Mouse (Mus musculus): ENCODE measurements at regions not wholly inside any gene's neighbourhood (a gene's known extent, or its start where the extent isn't known, plus 50 kb on each side); places are given as distances from the start of the nearest gene placed in this dataset.
A peak's percentile ranks its signal among the peaks of the same experiment; 100 is the strongest.
"Not testable (repeated sequence)": the region's sequence is repeated elsewhere in the genome, so short reads cannot be mapped to it uniquely, and the experiment has no call there.

- no peak for DNase-seq (ENCODE audit: low spot score)
- H3K27ac ChIP-seq (replicated peaks) = no peak overlapping the region
- no peaks in the 10 kb centered on the region for H3K27me3 ChIP-seq (ENCODE audit: low read depth, poor library complexity, severe bottlenecking)
- peaks cover 44% of the 10 kb centered on the region for H3K4me1 ChIP-seq
- H3K36me3 ChIP-seq = no peaks in the 10 kb centered on the region
- WGBS = 88% methylated on average over 11 of the region's 11 CpGs
- H3K9me3 ChIP-seq (replicated peaks) = no peaks in the 10 kb centered on the region
- no peak overlapping the region for H3K4me3 ChIP-seq
Measured at GRCm38 (mm10) chr17:29430401-29430800, 60.2 kb upstream of the Pim1 start.

DNA sequence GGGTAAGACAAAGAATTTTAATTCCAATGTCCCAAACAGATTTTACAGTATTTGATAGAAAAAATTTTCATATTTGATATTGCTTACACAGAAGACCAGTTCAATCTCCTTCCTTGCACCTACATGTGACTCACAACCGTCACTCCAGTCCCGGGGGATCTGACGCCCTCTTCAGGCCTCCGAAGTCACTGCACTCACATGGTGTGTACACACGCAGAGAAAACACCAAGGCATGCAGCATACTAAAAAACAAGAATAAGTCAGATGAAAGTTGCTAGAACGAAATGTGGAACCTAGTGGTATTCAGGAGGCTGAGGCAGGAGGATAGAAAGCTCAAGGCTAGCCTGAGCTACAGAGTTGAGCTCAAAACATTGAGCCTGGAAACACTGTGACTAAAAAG is 59.7 kb upstream of the Pim1 start:
- no peak for DNase-seq (ENCODE audit: low spot score)
- peak overlapping the region; percentile 38; the same call in 1 of the 2 replicates for H3K27ac ChIP-seq (replicated peaks)
- H3K36me3 ChIP-seq = no peaks in the 10 kb centered on the region
- no peaks in the 10 kb centered on the region for H3K9me3 ChIP-seq (replicated peaks)
- no peak overlapping the region for H3K4me3 ChIP-seq
- H3K27me3 ChIP-seq (ENCODE audit: low read depth, poor library complexity, severe bottlenecking) = no peaks in the 10 kb centered on the region
- 95% methylated on average over 6 of the region's 6 CpGs for WGBS
- peaks cover 44% of the 10 kb centered on the region for H3K4me1 ChIP-seq

DNA sequence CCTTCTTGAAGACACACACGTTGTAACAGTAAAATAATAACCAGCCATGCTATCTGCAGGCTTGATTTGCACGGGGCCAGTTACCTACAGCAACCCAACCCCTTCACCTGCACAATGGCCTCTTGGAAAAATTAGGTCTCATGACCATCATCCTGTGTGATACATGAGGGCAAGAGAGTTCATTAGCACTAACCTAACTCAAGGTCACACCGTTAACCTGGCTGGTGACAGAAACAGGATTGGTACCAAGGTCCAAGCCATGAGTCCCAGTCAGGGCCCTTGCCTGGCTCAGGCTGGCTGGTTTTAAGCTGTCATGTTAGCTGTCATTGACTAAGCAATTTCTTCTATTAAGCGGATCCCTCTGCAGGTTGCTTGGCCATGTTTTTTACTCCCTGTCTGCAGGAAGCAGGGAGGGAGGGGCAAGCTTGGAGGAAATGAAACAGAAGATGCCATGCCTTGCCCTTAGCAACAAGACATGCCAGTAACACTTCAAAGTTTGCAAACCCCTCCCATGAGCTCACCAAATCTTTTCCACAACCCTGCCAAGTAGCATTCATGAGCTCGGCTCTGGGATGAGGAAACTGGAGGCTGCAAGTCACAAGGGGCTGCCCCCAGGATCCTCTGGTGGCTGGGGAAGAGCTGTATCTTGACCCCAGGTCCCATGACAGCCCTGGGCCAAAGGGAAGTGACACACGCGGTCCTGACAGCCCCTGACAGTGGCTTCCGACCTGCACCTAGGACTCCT is 58.8 kb upstream of the Pim1 start:
- DNase-seq (ENCODE audit: low spot score) = no peak
- no peaks in the 10 kb centered on the region for H3K36me3 ChIP-seq
- H3K4me3 ChIP-seq = no peak overlapping the region
- peak overlapping the region; percentile 60 for H3K27ac ChIP-seq (replicated peaks)
- no peaks in the 10 kb centered on the region for H3K27me3 ChIP-seq (ENCODE audit: low read depth, poor library complexity, severe bottlenecking)
- H3K9me3 ChIP-seq (replicated peaks) = no peaks in the 10 kb centered on the region
- WGBS = 67% methylated on average over 8 of the region's 8 CpGs
- peaks cover 47% of the 10 kb centered on the region for H3K4me1 ChIP-seq

- H3K9me3 ChIP-seq (replicated peaks) = no peaks in the 10 kb centered on the region
- DNase-seq (ENCODE audit: low spot score) = no peak
- H3K27ac ChIP-seq (replicated peaks) = peak overlapping the region; percentile 60
- H3K36me3 ChIP-seq = no peaks in the 10 kb centered on the region
- peaks cover 57% of the 10 kb centered on the region for H3K4me1 ChIP-seq
- no peak overlapping the region for H3K4me3 ChIP-seq
- H3K27me3 ChIP-seq (ENCODE audit: low read depth, poor library complexity, severe bottlenecking) = no peaks in the 10 kb centered on the region
- WGBS = 95% methylated on average over 8 of the region's 8 CpGs
Measured at GRCm38 (mm10) chr17:29432666-29433065, 57.9 kb upstream of the Pim1 start.

- H3K4me3 ChIP-seq = no peak overlapping the region
- DNase-seq (ENCODE audit: low spot score) = no peak
- H3K9me3 ChIP-seq (replicated peaks) = no peaks in the 10 kb centered on the region
- H3K4me1 ChIP-seq = peaks cover 57% of the 10 kb centered on the region
- 88% methylated on average over 8 of the region's 8 CpGs for WGBS
- peak overlapping the region; percentile 60 for H3K27ac ChIP-seq (replicated peaks)
- no peaks in the 10 kb centered on the region for H3K36me3 ChIP-seq
- H3K27me3 ChIP-seq (ENCODE audit: low read depth, poor library complexity, severe bottlenecking) = no peaks in the 10 kb centered on the region
Measured at GRCm38 (mm10) chr17:29433370-29433769, 57.2 kb upstream of the Pim1 start.

GRCm38 (mm10) chr17:29434074-29434944 is 56.2 kb upstream of the Pim1 start:
- peaks cover 65% of the 10 kb centered on the region for H3K4me1 ChIP-seq
- H3K27me3 ChIP-seq (ENCODE audit: low read depth, poor library complexity, severe bottlenecking) = no peaks in the 10 kb centered on the region
- no peak overlapping the region for H3K4me3 ChIP-seq
- H3K27ac ChIP-seq (replicated peaks) = peak overlapping the region; percentile 60
- 86% methylated on average over 20 of the region's 20 CpGs for WGBS
- H3K9me3 ChIP-seq (replicated peaks) = no peaks in the 10 kb centered on the region
- DNase-seq (ENCODE audit: low spot score) = no peak
- H3K36me3 ChIP-seq = no peaks in the 10 kb centered on the region

GRCm38 (mm10) chr17:29435345-29436006 is 55.1 kb upstream of the Pim1 start:
- Histone ChIP-seq H3K4me1 (peaks cover 75% of the 10 kb centered on the region), H3K27ac (replicated peaks) (peak overlapping the region; percentile 30; the same call in 1 of the 2 replicates), H3K4me3 (no peak overlapping the region), H3K9me3 (replicated peaks) (no peaks in the 10 kb centered on the region), H3K27me3 (ENCODE audit: low read depth, poor library complexity, severe bottlenecking) (no peaks in the 10 kb centered on the region; the same call in 1 of the 2 replicates), H3K36me3 (no peaks in the 10 kb centered on the region)
- DNase-seq (ENCODE audit: low spot score) = no peak
- 94% methylated on average over 9 of the region's 9 CpGs for WGBS

- DNase-seq (ENCODE audit: low spot score); H3K36me3 ChIP-seq; H3K27me3 ChIP-seq (ENCODE audit: low read depth, poor library complexity, severe bottlenecking); H3K9me3 ChIP-seq (replicated peaks): not testable (repeated sequence)
- WGBS = 74% methylated on average over 9 of the region's 9 CpGs
- Histone ChIP-seq H3K4me3 (peak overlapping the region; percentile 55), H3K27ac (replicated peaks) (peak overlapping the region; percentile 91), H3K4me1 (peaks cover 77% of the 10 kb centered on the region)
Measured at GRCm38 (mm10) chr17:29436484-29436870, 54.1 kb upstream of the Pim1 start.

DNA sequence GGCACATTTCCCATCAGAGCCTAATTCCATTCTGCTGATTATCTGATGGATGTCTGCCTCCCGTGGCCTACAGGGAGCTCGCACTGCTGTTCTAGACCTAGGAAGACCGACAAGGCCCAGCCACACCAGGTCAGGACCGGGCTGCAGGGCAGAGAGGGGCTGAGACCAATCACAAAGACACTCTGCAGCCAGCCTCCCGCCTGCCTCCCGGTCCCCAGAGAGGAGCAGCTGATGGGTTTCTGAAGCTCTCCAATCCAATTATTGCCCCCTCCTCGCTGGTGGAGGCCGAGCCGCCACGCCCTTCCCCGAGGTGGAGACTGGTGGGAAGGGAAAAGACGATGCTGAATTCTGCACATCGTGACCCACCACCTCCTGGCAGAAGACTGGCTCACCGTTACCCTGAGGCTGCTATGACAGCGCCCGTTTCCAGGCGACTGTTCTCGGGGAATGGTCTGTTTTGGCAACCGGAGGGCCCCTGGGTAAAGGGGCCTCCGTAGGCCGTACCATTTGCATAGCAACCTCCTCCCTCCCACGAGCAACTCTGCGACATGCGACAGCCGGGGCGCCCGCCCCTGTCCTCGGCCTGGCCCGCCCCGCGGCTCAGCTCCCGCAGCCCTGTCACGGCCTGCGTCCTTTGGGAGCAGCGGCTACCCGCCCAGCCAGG is 53.5 kb upstream of the Pim1 start:
- no peaks in the 10 kb centered on the region for H3K9me3 ChIP-seq (replicated peaks)
- peaks cover 77% of the 10 kb centered on the region for H3K4me1 ChIP-seq
- peak overlapping the region; percentile 91 for H3K27ac ChIP-seq (replicated peaks)
- peaks cover 4% of the 10 kb centered on the region; the same call in 1 of the 2 replicates for H3K27me3 ChIP-seq (ENCODE audit: low read depth, poor library complexity, severe bottlenecking)
- H3K36me3 ChIP-seq = no peaks in the 10 kb centered on the region
- peak overlapping the region; percentile 55 for H3K4me3 ChIP-seq
- WGBS = under 1% methylated on average over 35 of the region's 36 CpGs
- peak; percentile 89 for DNase-seq (ENCODE audit: low spot score)

GRCm38 (mm10) chr17:29437535-29438324 is 52.8 kb upstream of the Pim1 start:
- WGBS = 47% methylated on average over 16 of the region's 16 CpGs
- H3K4me1 ChIP-seq = peaks cover 73% of the 10 kb centered on the region
- no peak for DNase-seq (ENCODE audit: low spot score)

GRCm38 (mm10) chr17:29438347-29439235 is 52.0 kb upstream of the Pim1 start:
- H3K27ac ChIP-seq (replicated peaks) = peak overlapping the region; percentile 91
- H3K36me3 ChIP-seq = no peaks in the 10 kb centered on the region
- WGBS = 30% methylated on average over 16 of the region's 17 CpGs
- DNase-seq (ENCODE audit: low spot score) = peak; percentile 54
- H3K4me3 ChIP-seq = peak overlapping the region; percentile 20; the same call in 1 of the 2 replicates
- H3K4me1 ChIP-seq = peaks cover 68% of the 10 kb centered on the region
- H3K9me3 ChIP-seq (replicated peaks) = no peaks in the 10 kb centered on the region
- peaks cover 6% of the 10 kb centered on the region for H3K27me3 ChIP-seq (ENCODE audit: low read depth, poor library complexity, severe bottlenecking)

More at GRCm38 (mm10) chr17:29437535-29438324, 52.8 kb upstream of the Pim1 start:
- H3K9me3 ChIP-seq (replicated peaks) = no peaks in the 10 kb centered on the region
- H3K36me3 ChIP-seq = no peaks in the 10 kb centered on the region
- peaks cover 6% of the 10 kb centered on the region for H3K27me3 ChIP-seq (ENCODE audit: low read depth, poor library complexity, severe bottlenecking)
- H3K4me3 ChIP-seq = peak overlapping the region; percentile 55
- peak overlapping the region; percentile 91 for H3K27ac ChIP-seq (replicated peaks)
